Mouse (Mus musculus): ENCODE data around the gene Lipn.

DNA sequence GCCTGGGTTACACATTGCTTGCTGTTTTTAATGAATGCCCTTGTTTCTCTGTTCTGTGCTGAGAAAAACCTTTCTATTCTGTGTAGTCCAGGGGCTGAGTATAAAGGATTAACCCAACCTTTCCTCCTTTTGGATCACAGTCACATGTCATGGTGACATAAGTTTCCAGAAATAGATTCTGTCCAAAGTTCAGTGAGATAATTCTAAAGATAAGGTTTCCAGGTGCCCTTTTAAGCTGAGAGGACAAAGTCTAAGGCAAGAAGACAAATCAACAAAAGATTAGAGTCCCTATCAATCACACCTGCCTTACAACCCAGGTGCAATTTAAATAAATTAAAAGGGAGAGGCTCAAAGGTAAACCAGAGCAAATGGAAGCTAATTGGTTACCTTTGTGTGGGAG is 7.1 kb downstream of the Lipn start:
- TF ChIP-seq CTCF (IDR thresholded peaks at IDR 0.05; ENCODE audit: borderline replicate concordance, insufficient read depth, low read depth, low read length): no peak
- TF ChIP-seq POLR2A (IDR thresholded peaks at IDR 0.05; ENCODE audit: borderline replicate concordance, insufficient read depth, low read length): no peak

Measured in cerebellum, adult 2 months (tissue).